Mouse (Mus musculus): Measurements from ENCODE around the gene Slc25a15. TPM values are rescaled to one million over a fixed set of nuclear protein-coding genes. Genes with fewer than 3 reads are reported as not detected.

Slc25a15 gene
- 9.5 TPM for polyA plus RNA-seq (2017; shearing (Covaris generic))

GRCm38 (mm10) chr8:22398142-22398951 is at the start of gene Slc25a15:
Gene Slc25a15, minus strand, starts transcription at chr8:22398597.

GRCm38 (mm10) chr8:22411282-22411702 is 12.9 kb upstream of the Slc25a15 start, which contains the start of gene Mrps31:
Gene Mrps31, plus strand, starts transcription at chr8:22411361.

Other genes starting within 250 kb of the Slc25a15 start
- gene Nek3, start 232.2 kb downstream of the Slc25a15 start, polyA plus RNA-seq (2017; shearing (Covaris generic)): 4.3 TPM
- 1.4 TPM for gene Ckap2, start 212.8 kb downstream of the Slc25a15 start, polyA plus RNA-seq (2017; shearing (Covaris generic))
- 32.4 TPM for gene Vps36, start 205.8 kb downstream of the Slc25a15 start, polyA plus RNA-seq (2017; shearing (Covaris generic))
- 1.4 TPM for gene Thsd1, start 171.3 kb downstream of the Slc25a15 start, polyA plus RNA-seq (2017; shearing (Covaris generic))
- not detected for gene Tpte, start 115.2 kb downstream of the Slc25a15 start, polyA plus RNA-seq (2017; shearing (Covaris generic))
- gene Mrps31, start 12.8 kb upstream of the Slc25a15 start, polyA plus RNA-seq (2017; shearing (Covaris generic)): 12.0 TPM

Data from effector memory CD4-positive, alpha-beta T cell, adult 7 months (primary cell).